In the genomic region with DNA sequence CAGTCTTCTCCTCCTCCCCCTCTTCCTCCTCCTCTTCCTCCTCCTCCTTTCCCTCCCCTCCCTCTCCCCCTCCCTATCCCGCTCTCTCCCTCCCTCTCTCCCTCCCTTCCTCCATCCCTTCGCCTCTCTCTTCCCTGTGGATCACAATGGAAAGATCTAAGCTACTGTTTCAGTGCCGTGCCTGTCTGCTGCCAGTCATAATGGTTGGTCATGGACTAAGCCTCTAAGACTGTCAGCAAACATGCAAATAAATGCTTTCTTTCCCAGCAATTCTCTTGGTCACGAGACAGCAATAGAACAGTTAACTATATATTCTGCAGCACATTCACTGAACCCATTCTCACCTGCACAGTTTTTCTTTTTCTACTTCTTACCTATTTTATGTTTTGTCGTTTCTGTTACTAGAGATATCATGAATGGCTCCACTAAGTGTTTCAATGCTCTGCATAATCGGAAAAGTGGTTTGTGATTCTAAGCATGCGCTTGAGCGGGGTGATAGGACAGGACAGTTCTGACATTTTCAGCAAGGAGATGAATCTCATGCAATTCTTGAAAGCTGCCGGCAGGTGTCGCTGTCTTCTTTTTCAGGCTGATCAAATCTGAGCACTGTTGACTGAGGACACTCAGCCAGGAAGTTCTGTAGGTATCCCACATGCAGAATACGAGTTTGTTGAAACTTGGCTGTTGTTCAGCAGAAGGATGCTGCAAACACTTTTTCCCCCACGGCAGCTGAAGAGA, we compare ENCODE assay signal across 8 mouse cellular contexts. TPM values are rescaled to one million over a fixed set of nuclear protein-coding genes. Genes with fewer than 3 reads are reported as not detected.
A peak's percentile ranks its signal among the peaks of the same experiment; 100 is the strongest.
DNase-seq lines count a peak whose midpoint lies in the region; ATAC-seq and TF ChIP-seq lines count a peak whose summit lies in the region.

No protein-coding gene starts in this region.

- peak; percentile 63 to 65 for DNase-seq in layer of hippocampus, postnatal 10 days (ENCODE audit: low spot score in 2 of 2)
- DNase-seq in layer of hippocampus, adult 9-10 months (ENCODE audit: low spot score) = no peak
- peak; percentile 69 to 76 for DNase-seq in heart, postnatal 14 days
- peak; percentile 40 to 83 for DNase-seq in kidney, postnatal 36 days
- peak; percentile 80 for DNase-seq in mesoderm, embryonic 11.5 days (ENCODE audit: low read depth, low spot score)
- peak; percentile 28 to 63 for DNase-seq in spleen, adult 18-20 months

- peak; percentile 73 for TF ChIP-seq CTCF in bone marrow, adult 2 months (IDR thresholded peaks at IDR 0.05; ENCODE audit: control insufficient read depth, insufficient read depth, low read length)

- no peak overlapping the region for H3K4me3 ChIP-seq in bone marrow, adult 2 months (replicated peaks; ENCODE audit: control insufficient read depth, low read depth, low read length)

- ATAC-seq in erythroblast, adult 5-6 weeks (replicated peaks; ENCODE audit: low FRiP score, poor library complexity, severe bottlenecking) = peak; percentile 70

- no peak overlapping the region for H3K27ac ChIP-seq in bone marrow, adult 2 months (ENCODE audit: control insufficient read depth, insufficient read depth, low read depth, low read length, poor library complexity)

- intact Hi-C loops in heart, postnatal 14 days (cut with DNase I) = loop anchor here (1.0 to 5.0 kb wide), 4 partner anchors 22 to 402 kb away; no protein-coding TSS in a partner anchor

- WGBS in bone marrow, adult 2 months = 25% methylated on average over 12 of the region's 12 CpGs

- TF ChIP-seq POLR2A in bone marrow, adult 2 months (IDR thresholded peaks at IDR 0.05; ENCODE audit: borderline replicate concordance, control insufficient read depth, low read depth, low read length) = no peak

- peaks cover 2% of the 10 kb centered on the region; the same call in 1 of the 2 replicates for H3K4me1 ChIP-seq in bone marrow, adult 2 months (ENCODE audit: control insufficient read depth, insufficient read depth, low read length)

RNA-seq across cellular contexts. Expression of gene St7, which starts 17.5 kb away (rescaled TPM):
- 10 to 100 TPM; 42.6 to 44.5 TPM for total RNA-seq in layer of hippocampus, postnatal 10 days (2021)
- polyA plus RNA-seq in bone marrow, adult 2 months (2011; ENCODE audit: insufficient read depth, insufficient read length, low replicate concordance, missing spikeins) = 12.6 and 18.8 TPM in 2 replicates
- total RNA-seq in erythroblast, adult 5-6 weeks (2015; ENCODE audit: low replicate concordance) = 29.0 and 73.4 TPM in 2 replicates
- 73.5 and 90.6 TPM in 2 replicates for total RNA-seq in erythroblast, adult 5-6 weeks (2017; ENCODE audit: low replicate concordance)
- total RNA-seq in heart, postnatal 14 days (2021) = 10 to 100 TPM; 19.0 to 19.3 TPM

RNA-seq across cellular contexts. Expression of gene Capza2, which starts 39.2 kb away (rescaled TPM):
- 100 to 1,000 TPM; 255 to 273 TPM for total RNA-seq in layer of hippocampus, postnatal 10 days (2021)
- polyA plus RNA-seq in bone marrow, adult 2 months (2011; ENCODE audit: insufficient read depth, insufficient read length, low replicate concordance, missing spikeins) = 48.7 and 67.3 TPM in 2 replicates
- 84.5 and 87.1 TPM in 2 replicates for total RNA-seq in erythroblast, adult 5-6 weeks (2015; ENCODE audit: low replicate concordance)
- 87.0 and 89.0 TPM in 2 replicates for total RNA-seq in erythroblast, adult 5-6 weeks (2017; ENCODE audit: low replicate concordance)
- total RNA-seq in heart, postnatal 14 days (2021) = 100 to 1,000 TPM; 129 to 138 TPM
